Mouse (Mus musculus): Measurements from ENCODE around the gene Oprl1.

- peak; percentile 31; the same call in 1 of the 2 replicates for TF ChIP-seq POLR2A (IDR thresholded peaks at IDR 0.05; ENCODE audit: extremely low read depth, insufficient read depth, low read length)
- no peak for TF ChIP-seq CTCF (IDR thresholded peaks at IDR 0.05; ENCODE audit: extremely low read depth, insufficient read depth, low read length)
These were observed 52.1 kb downstream of the Oprl1 start for GRCm38 (mm10) chr2:181766672-181767557.

All from cortical plate, adult 2 months (tissue).